Mouse (Mus musculus) T-helper 2 cell (primary cell): ENCODE measurements at regions not wholly inside any gene's neighbourhood (a gene's known extent, or its start where the extent isn't known, plus 50 kb on each side); places are given as distances from the start of the nearest gene placed in this dataset.

Source experiments
- in situ Hi-C: fragments of 300-600 bp; cut with MboI, MseI; formaldehyde crosslinking; loops from one replicate; pipeline ENCODE4 v1.15.1; 2025; ENCODE audit warnings: high pct_unique_total_duplicates

DNA sequence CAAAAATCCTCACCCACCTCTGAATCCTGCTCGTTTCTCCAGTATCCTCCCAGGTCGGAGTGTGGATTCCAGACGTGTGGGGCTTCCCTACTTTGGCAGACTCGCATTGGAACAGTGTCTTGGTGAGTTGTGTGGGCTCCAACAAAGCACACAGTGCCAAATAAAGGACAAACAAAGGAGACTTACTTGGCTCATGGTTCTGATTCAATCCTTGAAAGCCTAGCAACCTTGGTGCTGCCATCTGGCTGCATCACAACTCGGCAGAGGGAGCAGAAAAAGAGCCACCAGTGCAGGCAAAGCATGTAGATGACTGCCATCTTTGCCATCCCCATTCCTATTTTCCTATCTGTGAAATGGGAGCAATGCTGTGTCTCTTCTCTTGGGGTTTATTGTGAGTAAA is 64.0 kb downstream of the Il9r start:
- in situ Hi-C loops, result loop anchor here (5.0 to 10.0 kb wide), 2 partner anchors 134 to 461 kb away; partner anchors contain the start of genes Bod1 and Nsg2

DNA sequence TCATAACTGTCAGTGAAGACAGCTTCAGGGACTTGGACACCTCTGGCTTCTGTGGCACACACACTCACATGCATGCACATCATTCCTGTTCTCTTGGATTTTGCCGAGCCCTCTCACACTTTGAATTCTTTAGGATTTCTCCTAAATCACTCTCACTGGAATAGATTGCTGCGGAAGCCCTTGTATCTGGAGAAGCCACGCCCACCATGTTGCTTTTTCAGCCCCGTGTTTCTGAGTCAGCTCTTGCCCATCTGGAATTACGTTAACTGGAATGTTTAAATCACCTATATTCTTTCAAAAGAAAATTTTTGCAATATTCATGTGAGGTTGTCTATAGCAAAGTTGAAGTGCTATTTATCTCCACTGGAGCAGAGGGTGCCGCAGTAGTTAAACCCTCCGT is 66.1 kb downstream of the Il9r start:
- in situ Hi-C loops, result loop anchor here (10.0 kb wide), 1 partner anchor 459 kb away; the partner anchor contains the start of gene Bod1

DNA sequence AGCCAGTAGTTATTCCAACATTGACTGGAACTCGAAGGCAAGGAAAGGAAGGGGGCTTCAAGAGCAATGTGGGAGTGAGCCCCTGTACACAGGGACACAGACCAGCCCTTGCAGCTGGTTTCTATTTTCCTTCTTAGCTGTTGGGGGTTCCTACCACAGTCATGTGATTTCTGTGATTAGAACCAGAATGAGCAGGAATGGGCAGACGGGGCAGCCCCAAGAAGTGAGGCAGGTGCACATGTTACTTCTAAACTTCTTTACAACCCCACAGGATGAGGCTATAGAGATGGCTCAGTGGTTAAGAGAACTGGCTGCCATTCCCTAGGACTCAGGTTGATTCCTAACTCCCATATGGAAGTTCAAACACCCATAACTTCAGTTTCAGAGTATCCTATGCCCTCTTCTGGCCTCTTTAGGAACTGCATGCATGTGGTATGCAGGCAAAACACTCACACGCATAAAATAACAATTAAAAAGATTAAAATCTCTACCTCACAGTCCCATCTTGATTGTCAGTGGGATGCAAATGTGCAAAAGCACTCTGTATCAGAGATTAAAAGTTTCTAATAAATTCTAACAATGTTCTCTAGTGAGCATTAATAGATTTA is 68.0 kb downstream of the Il9r start:
- in situ Hi-C loops, result loop anchor here (10.0 kb wide), 1 partner anchor 457 kb away; the partner anchor contains the start of gene Bod1

DNA sequence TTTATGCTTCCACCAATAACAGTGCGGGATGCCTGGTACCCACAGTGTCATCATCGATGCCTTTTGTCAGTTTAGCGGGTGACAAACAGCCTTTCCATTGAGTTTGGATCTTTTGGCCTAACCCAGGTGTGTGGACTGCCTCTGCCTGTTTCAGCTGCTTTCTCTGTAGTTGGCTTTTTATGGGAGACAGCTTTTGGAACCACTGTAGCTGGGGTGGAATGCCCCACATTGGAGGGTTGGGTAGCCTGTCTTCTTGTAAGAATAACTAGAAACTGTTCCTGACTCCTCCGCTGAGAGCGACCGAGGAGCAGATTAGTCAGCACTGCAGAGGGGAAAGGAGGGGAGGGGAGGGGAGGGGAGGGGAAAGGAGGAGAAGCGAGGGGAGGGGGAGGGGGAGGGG is 71.5 kb downstream of the Il9r start:
- in situ Hi-C loops, result no loop called here

DNA sequence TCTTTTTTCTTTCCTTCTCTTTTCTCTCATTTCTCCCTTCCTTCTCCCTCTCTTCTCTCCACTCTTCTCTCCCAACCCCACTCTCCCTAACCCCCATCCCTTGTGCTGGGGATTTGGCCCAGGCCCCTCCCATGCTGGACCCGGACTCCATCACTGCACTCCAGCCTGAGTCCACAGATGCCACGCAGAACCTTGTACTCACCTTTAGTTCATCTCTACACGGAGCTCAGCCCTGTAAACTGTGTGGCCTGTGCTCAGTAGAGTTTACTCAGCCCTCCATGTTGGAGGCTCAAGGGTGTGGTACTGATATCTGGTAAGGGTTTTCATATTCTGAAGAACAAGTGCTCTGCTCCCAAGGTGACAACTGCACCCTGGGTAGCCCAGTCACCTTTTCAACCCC is 72.1 kb downstream of the Il9r start:
- in situ Hi-C loops, result no loop called here

DNA sequence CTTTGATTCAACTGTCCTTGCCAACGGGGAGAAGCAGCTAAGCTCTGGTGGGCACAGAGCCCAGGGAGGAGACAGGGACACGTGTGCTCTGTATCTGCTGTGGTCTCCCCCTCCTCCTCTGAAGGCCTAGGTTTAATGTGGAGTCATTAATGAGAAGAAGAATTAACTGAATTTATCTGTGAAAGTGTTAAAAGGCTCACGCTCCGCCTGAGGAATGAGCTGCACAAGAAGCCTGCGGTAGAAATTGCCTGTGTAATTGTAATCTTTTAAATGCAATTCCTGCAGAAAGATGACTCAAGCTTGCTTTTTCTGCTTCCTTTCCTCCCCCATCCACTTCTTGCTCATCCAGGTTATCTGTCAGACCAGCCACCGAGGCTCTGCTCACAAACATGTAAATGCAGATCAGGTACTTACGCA is 72.7 kb downstream of the Il9r start:
- in situ Hi-C loops, result no loop called here

DNA sequence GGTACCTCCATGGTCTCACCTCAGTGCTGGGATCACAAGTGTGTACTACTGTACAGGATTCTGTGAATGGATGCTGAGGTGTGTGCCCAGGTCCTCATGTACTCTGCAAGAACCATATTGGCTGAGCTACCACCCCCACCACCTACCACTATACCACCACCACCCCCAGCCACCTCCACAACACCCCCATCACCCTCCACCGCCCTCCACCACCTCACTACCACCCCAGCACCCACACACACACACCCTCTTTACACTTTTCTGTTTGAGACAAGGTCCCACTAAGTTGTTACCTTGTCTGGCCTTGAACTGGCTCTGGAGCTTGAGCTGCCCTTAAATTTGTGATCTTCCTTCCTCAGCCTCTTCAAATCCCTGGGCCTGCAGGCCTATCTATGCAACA is 73.3 kb downstream of the Il9r start:
- in situ Hi-C loops, result no loop called here

DNA sequence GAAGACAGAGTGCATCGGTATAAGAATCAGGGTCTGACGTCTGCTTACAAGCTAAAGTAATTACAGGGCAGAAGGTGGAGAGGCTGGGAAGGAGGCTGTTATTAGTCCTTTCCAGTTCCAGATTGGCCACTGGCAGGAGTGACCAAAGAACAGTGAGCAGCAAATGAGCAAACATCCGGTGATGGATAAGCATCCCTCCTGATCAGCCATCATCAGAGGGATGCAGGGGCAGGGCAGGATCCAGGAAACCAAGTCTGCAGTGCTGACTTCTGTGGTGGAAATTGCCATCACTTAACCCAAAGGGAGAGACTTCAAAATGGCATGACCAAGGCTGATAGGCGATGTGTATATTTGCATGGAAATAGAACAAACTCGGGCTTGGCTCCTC is 73.8 kb downstream of the Il9r start:
- in situ Hi-C loops, result no loop called here

DNA sequence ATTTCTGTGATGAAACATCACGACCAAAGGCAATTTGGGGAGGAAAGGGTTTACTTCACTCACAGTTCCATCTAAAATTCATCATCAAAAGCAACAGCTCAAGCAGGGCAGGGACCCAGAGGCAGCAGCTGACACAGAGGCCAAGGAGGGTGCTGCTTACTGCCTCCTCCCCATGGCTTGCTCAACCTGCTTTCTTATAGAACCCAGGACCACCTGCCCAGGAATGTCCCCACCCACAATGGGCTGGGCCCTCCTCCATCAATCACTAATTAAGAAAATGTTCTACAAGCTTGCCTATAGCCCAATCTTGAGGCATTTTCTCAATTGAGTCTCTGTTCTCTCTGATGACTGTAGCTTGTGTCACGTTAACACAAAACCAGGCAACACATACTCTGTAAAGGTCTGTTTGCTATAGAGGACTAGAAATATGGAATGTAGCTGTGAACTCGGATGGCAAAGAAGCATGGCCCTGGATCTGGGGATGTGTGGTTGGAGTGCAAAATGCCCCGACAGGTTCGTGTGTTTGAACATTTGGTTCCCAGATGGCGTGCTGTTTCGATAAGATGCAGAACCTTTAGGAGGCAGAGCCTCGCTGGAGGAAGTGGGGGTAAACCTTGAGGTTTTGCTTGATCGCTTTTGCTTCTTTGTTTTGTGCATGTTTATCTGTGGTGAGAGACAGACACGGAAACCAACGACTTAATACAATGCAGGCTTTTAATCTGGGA is 74.3 kb downstream of the Il9r start:
- in situ Hi-C loops, result no loop called here

DNA sequence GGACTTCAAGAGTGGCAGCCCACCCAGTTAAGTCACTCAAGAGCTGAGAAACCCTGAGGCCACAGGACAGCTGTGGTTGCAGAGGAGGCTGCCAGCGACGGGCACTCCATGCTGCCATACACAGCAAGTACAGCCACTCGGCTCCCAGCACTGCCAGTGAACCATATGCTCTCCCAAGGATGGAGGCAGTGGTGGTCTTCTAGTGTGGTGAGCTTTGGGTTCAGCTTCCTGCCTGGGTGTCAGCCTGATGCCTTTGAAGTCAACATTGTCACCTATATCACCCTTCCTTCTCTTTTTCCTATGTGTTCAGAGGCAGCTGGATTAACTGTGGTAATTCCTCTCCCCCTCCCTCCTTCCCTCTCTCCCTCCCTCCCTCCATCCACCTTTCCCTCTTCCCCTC is 79.5 kb downstream of the Il9r start:
- in situ Hi-C loops, result no loop called here

DNA sequence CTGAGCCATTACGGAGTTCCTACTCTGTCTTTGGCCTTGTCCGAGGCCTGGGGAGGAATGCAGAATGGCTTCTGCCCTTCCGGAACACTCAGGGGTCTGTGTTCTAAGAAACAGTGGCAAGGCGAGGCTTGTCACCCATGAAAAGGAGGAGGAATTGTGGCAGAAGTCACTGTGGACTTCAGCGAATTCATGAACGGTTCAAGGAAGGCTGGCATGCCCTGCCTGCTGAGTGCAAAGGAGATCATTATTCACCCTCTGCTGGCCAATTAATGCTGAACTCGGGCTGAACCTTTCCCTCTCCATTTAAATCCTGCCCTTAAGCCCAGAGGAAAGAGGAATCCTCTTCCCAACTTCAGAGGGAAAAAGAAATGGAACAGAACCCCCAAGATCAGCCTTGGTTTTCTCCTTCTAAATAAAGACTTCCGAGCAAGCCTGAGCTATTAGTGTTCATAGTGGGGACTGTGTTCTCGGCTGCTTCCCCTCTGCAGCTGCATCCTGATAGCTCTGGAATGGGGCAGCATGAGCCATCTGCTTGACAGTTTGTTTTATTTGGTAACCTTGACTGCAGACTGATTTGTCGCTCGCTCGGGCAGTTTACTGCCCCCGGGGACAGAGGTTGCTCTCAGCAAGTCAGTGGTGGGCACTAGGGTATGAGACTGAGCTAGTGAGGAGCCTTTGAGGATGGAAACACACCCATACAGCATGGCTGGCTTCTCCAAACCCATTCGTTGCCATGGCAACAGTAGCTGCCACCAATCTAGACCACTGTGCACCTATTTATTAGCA is 81.0 kb downstream of the Il9r start:
- in situ Hi-C loops, result loop anchor here (5.0 kb wide), 1 partner anchor 33 kb away; no protein-coding TSS in a partner anchor

DNA sequence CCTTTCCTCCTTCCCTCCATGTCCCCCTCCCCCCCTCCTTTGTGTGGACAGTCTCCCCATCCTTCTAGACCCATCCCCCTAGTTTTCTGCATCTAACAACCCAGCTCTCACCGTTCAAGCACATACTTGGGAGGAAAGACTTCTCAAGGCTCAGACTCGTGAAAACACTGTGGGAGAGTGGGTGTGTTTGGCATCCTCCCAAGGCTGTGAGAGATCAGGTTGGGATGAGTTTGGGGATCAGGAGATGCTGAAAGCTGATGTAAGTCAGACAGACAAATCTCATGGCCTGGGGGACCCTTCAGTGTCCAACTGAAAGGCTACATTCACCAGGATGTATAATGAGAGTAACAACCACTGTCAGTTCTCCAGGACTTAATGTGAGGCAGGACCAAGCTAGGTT is 82.1 kb downstream of the Il9r start:
- in situ Hi-C loops, result loop anchor here (5.0 kb wide), 1 partner anchor 34 kb away; no protein-coding TSS in a partner anchor

DNA sequence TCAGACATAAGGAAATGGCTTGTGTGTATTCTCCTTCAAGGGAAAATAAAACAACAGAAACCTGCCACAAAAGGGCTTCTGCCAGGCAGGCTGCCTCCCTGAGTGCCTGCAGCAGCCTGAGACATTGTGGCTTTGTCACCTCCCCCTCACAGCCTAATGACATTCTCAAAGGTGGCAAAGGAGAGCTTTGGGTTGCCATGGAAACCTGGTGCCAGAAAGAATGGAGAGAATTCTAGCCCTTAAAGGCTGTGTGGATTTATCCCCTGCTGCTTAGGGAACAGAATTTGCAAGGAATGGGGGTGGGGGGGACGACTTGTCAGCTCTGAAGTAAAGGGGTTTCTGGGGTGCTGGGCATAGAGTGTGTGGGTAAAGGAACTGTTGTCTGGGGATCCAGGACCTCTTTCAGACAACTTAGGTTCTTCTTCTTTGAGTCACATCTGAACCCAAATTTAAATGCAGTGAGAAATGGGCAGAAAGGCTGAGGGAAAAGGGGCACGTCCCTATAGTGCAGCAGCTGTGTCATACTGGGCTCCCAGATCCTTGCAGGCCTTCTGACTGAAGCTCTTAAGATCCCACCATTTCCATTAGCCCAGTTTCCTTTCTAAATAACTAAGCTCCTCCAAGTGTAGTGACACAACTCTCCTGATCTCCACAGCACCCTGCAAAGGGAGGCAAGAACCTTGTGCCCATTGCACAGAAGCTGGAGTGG is 86.8 kb downstream of the Il9r start:
- in situ Hi-C loops, result no loop called here

DNA sequence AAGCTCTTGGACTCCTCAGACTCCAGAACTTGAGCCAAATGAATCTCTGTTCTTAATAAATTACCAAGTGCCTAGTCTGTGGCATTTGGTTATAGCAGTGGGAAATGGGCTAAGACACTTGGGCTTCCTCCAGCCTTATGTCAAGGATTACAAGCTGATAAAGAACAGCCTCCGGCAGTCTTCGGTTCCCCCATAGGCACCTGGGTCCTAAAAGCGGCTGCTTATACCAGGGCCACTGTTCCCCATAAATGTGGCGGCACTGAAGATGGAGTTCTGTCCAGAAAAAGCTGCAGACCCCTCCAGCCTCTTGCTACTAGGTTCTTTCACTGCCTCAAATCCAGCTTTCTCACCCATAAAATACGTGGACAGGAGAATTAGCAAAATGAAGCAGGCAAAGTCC is 87.6 kb downstream of the Il9r start:
- in situ Hi-C loops, result no loop called here

DNA sequence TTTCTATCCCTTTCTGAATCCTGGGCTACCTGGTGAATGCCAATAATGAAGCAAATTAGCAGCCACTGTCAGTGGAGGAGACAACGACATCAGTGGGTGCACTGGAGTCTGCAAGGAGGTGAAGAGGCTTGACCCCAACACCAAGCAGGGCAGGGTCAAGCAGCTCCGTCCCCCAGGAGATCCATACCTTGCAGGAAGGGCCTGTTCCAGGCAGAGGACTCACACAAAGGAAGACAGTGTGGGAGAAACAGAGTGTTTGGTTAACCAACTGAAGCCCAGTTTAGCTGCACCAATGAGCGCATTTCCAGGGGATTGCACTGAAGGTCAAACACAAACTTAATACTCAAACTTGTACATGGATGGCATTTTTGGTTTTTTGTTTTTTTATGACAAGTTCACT is 88.2 kb downstream of the Il9r start:
- in situ Hi-C loops, result no loop called here

DNA sequence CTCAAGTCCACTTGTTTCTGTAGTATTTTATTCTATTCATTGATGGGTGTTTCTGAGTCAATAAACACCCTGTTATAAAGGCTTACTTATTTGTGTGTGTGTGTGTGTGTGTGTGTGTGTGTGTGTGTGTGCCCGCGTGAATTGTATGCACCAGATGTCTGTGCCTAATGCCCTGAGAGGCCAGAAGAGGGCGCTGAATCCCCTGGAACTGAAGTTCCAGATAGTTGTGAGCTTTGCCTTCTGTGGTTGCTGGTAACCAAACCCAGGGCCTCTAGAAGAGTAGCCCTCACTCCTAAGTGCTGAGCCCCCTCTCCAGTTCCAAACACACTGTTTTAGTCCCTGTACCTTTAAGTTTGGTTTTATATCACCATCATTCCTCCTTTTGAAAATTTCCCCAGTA is 90.2 kb downstream of the Il9r start:
- in situ Hi-C loops, result no loop called here
